9 mouse cellular contexts compared by ENCODE assay signal in the genomic region with DNA sequence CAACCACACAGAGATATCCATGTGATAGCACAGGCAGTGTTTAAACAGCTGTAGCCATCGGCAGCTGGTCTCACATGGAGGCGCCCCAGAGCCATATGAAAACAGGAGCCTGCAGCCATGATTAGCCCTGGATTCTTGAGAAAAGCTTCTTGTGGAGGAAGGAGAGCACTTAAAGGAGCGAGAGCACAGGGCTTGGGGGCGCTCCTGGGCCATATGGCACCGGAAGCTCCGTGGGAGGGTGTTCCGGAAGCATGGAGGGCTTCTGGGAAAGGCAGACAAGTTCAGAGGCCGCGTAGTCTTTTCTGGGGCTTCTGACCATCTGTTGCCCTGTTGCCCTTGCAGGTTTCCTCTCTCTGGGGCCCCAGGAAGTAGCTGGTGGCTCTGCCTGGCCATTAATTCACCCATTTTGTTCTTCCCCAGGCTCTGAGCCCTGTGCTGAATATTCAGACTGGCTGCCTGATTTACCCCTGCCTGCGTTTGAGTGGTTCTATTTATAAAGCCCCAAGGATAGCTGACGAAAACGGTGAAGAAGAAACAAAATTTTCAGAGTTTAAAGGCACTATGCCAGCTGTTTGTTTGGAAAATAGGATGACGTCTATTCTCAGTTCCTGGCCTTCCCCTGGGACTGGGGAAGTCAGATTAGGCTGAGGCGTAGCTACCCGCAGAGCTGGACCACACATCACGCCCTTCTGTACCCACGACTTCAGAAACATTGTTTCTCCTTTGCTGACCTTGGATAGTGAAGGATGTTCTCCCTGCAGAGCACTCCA. TPM values are rescaled to one million over a fixed set of nuclear protein-coding genes. Genes with fewer than 3 reads are reported as not detected.
DNase-seq lines count a peak whose midpoint lies in the region; ATAC-seq lines count a peak whose summit lies in the region.
"Had no signal": no experiment of that assay in that cellular context is flagged by ENCODE, and none has a peak within 500 bp of the region (broad histone marks: within the 10 kb centered on the region; RNA-seq: fewer than 3 reads in every experiment).

No protein-coding gene starts in this region.

- H3K27me3 ChIP-seq in hindbrain, embryonic 10.5 days (ENCODE audit: insufficient read depth, poor library complexity, severe bottlenecking), result no peaks in the 10 kb centered on the region
- H3K27me3 ChIP-seq in hindbrain, embryonic 12.5 days, result no peaks in the 10 kb centered on the region
- no peaks in the 10 kb centered on the region for H3K27me3 ChIP-seq in heart, embryonic 16.5 days (ENCODE audit: control insufficient read depth, insufficient read depth, low read length)
- H3K27me3 ChIP-seq in limb, embryonic 10.5 days (ENCODE audit: low read depth, poor library complexity, severe bottlenecking), result no peaks in the 10 kb centered on the region
- no peaks in the 10 kb centered on the region for H3K27me3 ChIP-seq in neural tube, embryonic 11.5 days (ENCODE audit: control insufficient read depth, insufficient read depth, low read length)

- H3K4me3 ChIP-seq in hindbrain, embryonic 10.5 days, result no peak overlapping the region
- H3K4me3 ChIP-seq in hindbrain, embryonic 12.5 days, result no peak overlapping the region
- no peak overlapping the region for H3K4me3 ChIP-seq in heart, embryonic 16.5 days (ENCODE audit: low read length)
- H3K4me3 ChIP-seq in limb, embryonic 10.5 days, result no peak overlapping the region
- H3K4me3 ChIP-seq in neural tube, embryonic 11.5 days (ENCODE audit: low read depth, low read length), result no peak overlapping the region

- no peak overlapping the region for H3K4me2 ChIP-seq in hindbrain, embryonic 12.5 days (replicated peaks)
- no peak overlapping the region; the same call in 1 of the 2 replicates for H3K4me2 ChIP-seq in heart, embryonic 16.5 days (ENCODE audit: low read depth, low read length)
- H3K4me2 ChIP-seq in neural tube, embryonic 11.5 days (ENCODE audit: low read depth), result no peak overlapping the region

- peak; percentile 44 for DNase-seq in hindbrain, embryonic 10.5 days (ENCODE audit: low spot score)
- peak; percentile 44 for DNase-seq in adrenal gland, postnatal 25 days
- no peak for DNase-seq in limb, embryonic 10.5 days (ENCODE audit: low spot score)
- peak; percentile 18 for DNase-seq in neural tube, embryonic 11.5 days (ENCODE audit: low spot score)
- DNase-seq in left cerebral cortex, adult 8-10 months (ENCODE audit: low spot score in 2 of 2), result no peak
- DNase-seq in urinary bladder, postnatal 36 days (ENCODE audit: low spot score in 2 of 2), result no peak

- no peak for ATAC-seq in hindbrain, embryonic 12.5 days (ENCODE audit: low FRiP score)
- peak; percentile 72 for ATAC-seq in heart, embryonic 16.5 days (replicated peaks; ENCODE audit: extremely low read depth, insufficient read depth, low FRiP score)
- no peak for ATAC-seq in neural tube, embryonic 11.5 days (ENCODE audit: insufficient read depth, low FRiP score, low TSS enrichment)

- no peak overlapping the region for H3K9ac ChIP-seq in hindbrain, embryonic 12.5 days
- H3K9ac ChIP-seq in heart, embryonic 16.5 days (ENCODE audit: low read length), result no peak overlapping the region; the same call in 1 of the 2 replicates
- H3K9ac ChIP-seq in neural tube, embryonic 11.5 days (ENCODE audit: low read length), result no peak overlapping the region

- H3K36me3 ChIP-seq in hindbrain, embryonic 10.5 days, result no peaks in the 10 kb centered on the region
- H3K36me3 ChIP-seq in hindbrain, embryonic 12.5 days, result no peaks in the 10 kb centered on the region
- no peaks in the 10 kb centered on the region for H3K36me3 ChIP-seq in heart, embryonic 16.5 days (ENCODE audit: control insufficient read depth, insufficient read depth)
- H3K36me3 ChIP-seq in limb, embryonic 10.5 days, result no peaks in the 10 kb centered on the region
- no peaks in the 10 kb centered on the region for H3K36me3 ChIP-seq in neural tube, embryonic 11.5 days (ENCODE audit: control insufficient read depth, insufficient read depth, low read length)
- H3K36me3 ChIP-seq: G1E had no signal

- H3K9me3 ChIP-seq in hindbrain, embryonic 10.5 days, result no peaks in the 10 kb centered on the region
- H3K9me3 ChIP-seq in hindbrain, embryonic 12.5 days (replicated peaks), result no peaks in the 10 kb centered on the region
- no peaks in the 10 kb centered on the region; the same call in 1 of the 2 replicates for H3K9me3 ChIP-seq in heart, embryonic 16.5 days (replicated peaks; ENCODE audit: control insufficient read depth, low read length)
- H3K9me3 ChIP-seq in limb, embryonic 10.5 days (replicated peaks), result no peaks in the 10 kb centered on the region
- H3K9me3 ChIP-seq in neural tube, embryonic 11.5 days (ENCODE audit: control insufficient read depth, low read length), result no peaks in the 10 kb centered on the region

- peaks cover 10% of the 10 kb centered on the region; the same call in 1 of the 2 replicates for H3K4me1 ChIP-seq in hindbrain, embryonic 10.5 days (replicated peaks)
- H3K4me1 ChIP-seq in hindbrain, embryonic 12.5 days, result peaks cover 6% of the 10 kb centered on the region
- peaks cover 9% of the 10 kb centered on the region for H3K4me1 ChIP-seq in heart, embryonic 16.5 days (ENCODE audit: control insufficient read depth, insufficient read depth, low read length)
- peaks cover 12% of the 10 kb centered on the region for H3K4me1 ChIP-seq in limb, embryonic 10.5 days
- no peaks in the 10 kb centered on the region for H3K4me1 ChIP-seq in neural tube, embryonic 11.5 days (ENCODE audit: control insufficient read depth, insufficient read depth, low read length)

- WGBS in hindbrain, embryonic 10.5 days, result 62% methylated on average over 17 of the region's 17 CpGs
- WGBS in hindbrain, embryonic 12.5 days, result 65% methylated on average over 17 of the region's 17 CpGs
- 32% methylated on average over 17 of the region's 17 CpGs for WGBS in heart, embryonic 16.5 days
- 76% methylated on average over 17 of the region's 17 CpGs for WGBS in limb, embryonic 10.5 days
- 63% methylated on average over 17 of the region's 17 CpGs for WGBS in neural tube, embryonic 11.5 days

- H3K27ac ChIP-seq in hindbrain, embryonic 10.5 days, result peak overlapping the region; percentile 72
- H3K27ac ChIP-seq in hindbrain, embryonic 12.5 days, result no peak overlapping the region
- H3K27ac ChIP-seq in heart, embryonic 16.5 days (ENCODE audit: low read length), result peak overlapping the region; percentile 57
- peak overlapping the region; percentile 61 for H3K27ac ChIP-seq in limb, embryonic 10.5 days
- no peak overlapping the region for H3K27ac ChIP-seq in neural tube, embryonic 11.5 days (ENCODE audit: low read depth, low read length)

RNA-seq across cellular contexts. Expression of gene Cops3, which starts 45.8 kb away (rescaled TPM):
- polyA plus RNA-seq in hindbrain, embryonic 10.5 days (2016; fragmentation: Nextera tagmentation; extraction: Ambion mirVana), result 233 and 255 TPM in 2 replicates
- 205 and 207 TPM in 2 replicates for polyA plus RNA-seq in hindbrain, embryonic 12.5 days (2016; fragmentation: Nextera tagmentation; extraction: Ambion mirVana)
- total RNA-seq in adrenal gland, postnatal 25 days (2021), result 103 and 105 TPM in 2 replicates
- polyA plus RNA-seq in heart, embryonic 16.5 days (2015; fragmentation: Nextera tagmentation; extraction: Ambion mirVana), result 154 and 173 TPM in 2 replicates
- polyA plus RNA-seq in limb, embryonic 10.5 days (2016; fragmentation: Nextera tagmentation; extraction: Ambion mirVana), result 245 and 248 TPM in 2 replicates
- polyA plus RNA-seq in neural tube, embryonic 11.5 days (2014; fragmentation: Nextera tagmentation; extraction: Ambion mirVana), result 247 and 252 TPM in 2 replicates
- 10 to 100 TPM; 72.0 to 79.6 (median 77.9) TPM for total RNA-seq in left cerebral cortex, adult 8-10 months (2022)

RNA-seq across cellular contexts. Expression of gene Nt5m, which starts 46.2 kb away (rescaled TPM):
- 41.2 and 47.7 TPM in 2 replicates for polyA plus RNA-seq in hindbrain, embryonic 10.5 days (2016; fragmentation: Nextera tagmentation; extraction: Ambion mirVana)
- 44.1 and 47.7 TPM in 2 replicates for polyA plus RNA-seq in hindbrain, embryonic 12.5 days (2016; fragmentation: Nextera tagmentation; extraction: Ambion mirVana)
- total RNA-seq in adrenal gland, postnatal 25 days (2021), result 26.7 and 30.1 TPM in 2 replicates
- 42.4 and 42.7 TPM in 2 replicates for polyA plus RNA-seq in heart, embryonic 16.5 days (2015; fragmentation: Nextera tagmentation; extraction: Ambion mirVana)
- polyA plus RNA-seq in limb, embryonic 10.5 days (2016; fragmentation: Nextera tagmentation; extraction: Ambion mirVana), result 34.8 and 41.8 TPM in 2 replicates
- polyA plus RNA-seq in neural tube, embryonic 11.5 days (2014; fragmentation: Nextera tagmentation; extraction: Ambion mirVana), result 40.6 and 44.5 TPM in 2 replicates
- 10 to 100 TPM; 41.1 to 48.3 (median 48.2) TPM for total RNA-seq in left cerebral cortex, adult 8-10 months (2022)

Comparison
In these comparisons a context has a peak if more than half of its experiments do, and no peak if none do; other contexts are left out.
1. H3K27ac ChIP-seq: peak in hindbrain, embryonic 10.5 days (single experiment), heart, embryonic 16.5 days (single experiment) and limb, embryonic 10.5 days (single experiment); none in hindbrain, embryonic 12.5 days (single experiment) and neural tube, embryonic 11.5 days (single experiment).
2. DNase-seq: peak in hindbrain, embryonic 10.5 days (single experiment), adrenal gland, postnatal 25 days (single experiment) and neural tube, embryonic 11.5 days (single experiment); none in limb, embryonic 10.5 days (single experiment), left cerebral cortex, adult 8-10 months (0 of 2) and urinary bladder, postnatal 36 days (0 of 2).